Mouse (Mus musculus) CD4-positive, CD25-positive, alpha-beta regulatory T cell (primary cell): ENCODE data around the gene Gm6676. TPM values are rescaled to one million over a fixed set of nuclear protein-coding genes. Genes with fewer than 3 reads are reported as not detected.

Experiments used
- polyA plus RNA-seq: library from polyadenylated mRNA; unstranded; fragments of 100-300 nt; shearing (Covaris generic); gene quantifications from one replicate; pipeline ENCODE4 v1.2.1, GENCODE M21; 2017

The Gm6676 gene
- not detected for polyA plus RNA-seq

GRCm38 (mm10) chr14:7125312-7125711, at the start of gene Gm6676:
TSS of gene Gm6676 (minus strand) at chr14:7125412.

GRCm38 (mm10) chr14:7174483-7174971, 49.3 kb upstream of the Gm6676 start, which contains the start of gene Gm3512:
TSS of gene Gm3512 (minus strand) at chr14:7174533.

GRCm38 (mm10) chr14:7100521-7100920, 24.7 kb downstream of the Gm6676 start, which contains the start of gene Gm3696:
TSS of gene Gm3696 (minus strand) at chr14:7100621.

Other genes with a start within 250 kb of the Gm6676 start
- 5.1 TPM for gene Gm3667, start 235.4 kb downstream of the Gm6676 start, polyA plus RNA-seq
- gene Gm6356, start 151.6 kb downstream of the Gm6676 start, polyA plus RNA-seq: not detected
- 1.4 TPM for gene Gm10406, start 98.0 kb downstream of the Gm6676 start, polyA plus RNA-seq
- not detected for gene Gm3685, start 80.4 kb downstream of the Gm6676 start, polyA plus RNA-seq
- 3.1 TPM for gene Gm3696, start 24.8 kb downstream of the Gm6676 start, polyA plus RNA-seq
- 9.9 TPM for gene Gm3512, start 49.1 kb upstream of the Gm6676 start, polyA plus RNA-seq
- not detected for gene Gm16434, start 69.1 kb upstream of the Gm6676 start, polyA plus RNA-seq
- gene Gm3727, start 139.3 kb upstream of the Gm6676 start, polyA plus RNA-seq: not detected
- gene Gm3739, start 189.6 kb upstream of the Gm6676 start, polyA plus RNA-seq: 11.5 TPM
- not detected for gene Gm5797, start 207.0 kb upstream of the Gm6676 start, polyA plus RNA-seq
- not detected for gene Gm8374, start 239.7 kb upstream of the Gm6676 start, polyA plus RNA-seq